In the genomic region with DNA sequence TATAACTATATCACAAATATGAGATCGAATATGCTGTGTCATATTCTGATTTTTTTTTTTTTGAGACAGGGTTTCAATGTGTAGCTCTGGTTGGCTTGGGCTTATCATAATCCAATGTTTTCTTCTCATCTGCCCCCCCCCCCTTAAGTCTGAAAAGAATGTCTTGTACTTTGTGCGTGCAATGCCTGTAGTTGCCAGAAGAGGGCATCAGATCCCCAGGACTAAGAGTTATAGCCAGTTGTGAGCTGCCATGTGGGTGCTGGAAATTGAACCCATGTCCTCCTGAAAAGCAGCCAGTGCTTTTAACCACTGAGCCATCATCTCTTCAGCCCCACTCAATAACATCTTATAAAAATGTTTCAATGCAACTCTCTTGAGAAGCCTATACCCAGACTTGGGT, we compare ENCODE assay signal across 18 mouse cellular contexts. TPM values are rescaled to one million over a fixed set of nuclear protein-coding genes. Genes with fewer than 3 reads are reported as not detected.
DNase-seq lines count a peak whose midpoint lies in the region; ATAC-seq and TF ChIP-seq lines count a peak whose summit lies in the region.
"Had no signal": no experiment of that assay in that cellular context is flagged by ENCODE, and none has a peak within 500 bp of the region (broad histone marks: within the 10 kb centered on the region; RNA-seq: fewer than 3 reads in every experiment).

No protein-coding gene starts in this region.

- H3K4me3 ChIP-seq in liver, embryonic 14.5 days (ENCODE audit: insufficient read depth in 1 of 2, low read depth in 2 of 2, low read length in 2 of 2): no peak overlapping the region
- no peak overlapping the region for H3K4me3 ChIP-seq in liver, embryonic 11.5 days (ENCODE audit: low read depth, low read length)
- no peak overlapping the region for H3K4me3 ChIP-seq in kidney, embryonic 15.5 days (replicated peaks)
- H3K4me3 ChIP-seq: erythroblast, embryonic 14.5 days; megakaryocyte, embryonic 14.5 days; myocyte had no signal

- H3K27me3 ChIP-seq in liver, embryonic 14.5 days (ENCODE audit: control insufficient read depth, insufficient read depth, low read length): no peaks in the 10 kb centered on the region
- no peaks in the 10 kb centered on the region for H3K27me3 ChIP-seq in liver, embryonic 11.5 days (replicated peaks; ENCODE audit: control insufficient read depth, insufficient read depth, low read length)
- no peaks in the 10 kb centered on the region for H3K27me3 ChIP-seq in kidney, embryonic 15.5 days

- no peaks in the 10 kb centered on the region for H3K9me3 ChIP-seq in liver, embryonic 14.5 days (ENCODE audit: control insufficient read depth, low read length)
- H3K9me3 ChIP-seq in liver, embryonic 11.5 days (ENCODE audit: control insufficient read depth, low read length): no peaks in the 10 kb centered on the region
- no peaks in the 10 kb centered on the region for H3K9me3 ChIP-seq in kidney, embryonic 15.5 days (replicated peaks)

- H3K4me2 ChIP-seq in liver, embryonic 14.5 days (ENCODE audit: low read depth): no peak overlapping the region
- H3K4me2 ChIP-seq in liver, embryonic 11.5 days: no peak overlapping the region
- no peak overlapping the region for H3K4me2 ChIP-seq in kidney, embryonic 15.5 days

- H3K27ac ChIP-seq in liver, embryonic 14.5 days: no peak overlapping the region
- no peak overlapping the region for H3K27ac ChIP-seq in liver, embryonic 11.5 days (ENCODE audit: low read depth, low read length)
- H3K27ac ChIP-seq in kidney, embryonic 15.5 days: no peak overlapping the region

- WGBS in liver, embryonic 14.5 days (ENCODE audit: insufficient replicate concordance): 79% methylated on average over 2 of the region's 2 CpGs
- 87% methylated on average over 2 of the region's 2 CpGs for WGBS in liver, embryonic 11.5 days
- WGBS in kidney, embryonic 15.5 days: 100% methylated on average over 2 of the region's 2 CpGs

- TF ChIP-seq EP300 in liver, embryonic 14.5 days (IDR thresholded peaks at IDR 0.05; ENCODE audit: low read depth): no peak

- peak; percentile 56 for TF ChIP-seq CTCF in liver, embryonic 14.5 days (IDR thresholded peaks at IDR 0.05; ENCODE audit: low read depth)

- H3K36me3 ChIP-seq in liver, embryonic 14.5 days (replicated peaks; ENCODE audit: control insufficient read depth, insufficient read depth, low read depth): no peaks in the 10 kb centered on the region
- no peaks in the 10 kb centered on the region for H3K36me3 ChIP-seq in liver, embryonic 11.5 days (ENCODE audit: control insufficient read depth, insufficient read depth, low read length)
- no peaks in the 10 kb centered on the region for H3K36me3 ChIP-seq in kidney, embryonic 15.5 days

- no peak for DNase-seq in liver, embryonic 14.5 days (ENCODE audit: low read depth in 3 of 3, low spot score in 3 of 3)
- no peak for DNase-seq in liver, embryonic 11.5 days (ENCODE audit: low spot score)
- peak; percentile 12 to 16 for DNase-seq in B cell, adult 2 months
- peak; percentile 66 for DNase-seq in ES-CJ7 (ENCODE audit: low read depth, low spot score)
- DNase-seq in spleen, adult 18-20 months: no peak
- no peak for DNase-seq in urinary bladder, adult 18-20 months (ENCODE audit: low spot score in 2 of 2)
- DNase-seq: adrenal gland, postnatal 25 days; cerebellum, adult 18-20 months; embryo, embryonic 11 days; kidney, adult 2 months; layer of hippocampus, adult 9-11 months; left cerebral cortex, postnatal 4 days had no signal

- H3K9ac ChIP-seq in liver, embryonic 14.5 days (replicated peaks): no peak overlapping the region
- no peak overlapping the region for H3K9ac ChIP-seq in liver, embryonic 11.5 days (ENCODE audit: low read depth, low read length)
- H3K9ac ChIP-seq in kidney, embryonic 15.5 days: no peak overlapping the region

- H3K4me1 ChIP-seq in liver, embryonic 14.5 days (replicated peaks; ENCODE audit: control insufficient read depth in 2 of 2, insufficient read depth in 2 of 2, low read length in 1 of 2): no peaks in the 10 kb centered on the region
- H3K4me1 ChIP-seq in liver, embryonic 11.5 days (replicated peaks; ENCODE audit: control insufficient read depth, insufficient read depth, low read length): no peaks in the 10 kb centered on the region
- H3K4me1 ChIP-seq in kidney, embryonic 15.5 days: no peaks in the 10 kb centered on the region

- no peak for ATAC-seq in liver, embryonic 14.5 days (ENCODE audit: insufficient read depth)
- no peak for ATAC-seq in liver, embryonic 11.5 days (replicated peaks; ENCODE audit: low FRiP score)
- ATAC-seq in erythroblast, adult 5-6 weeks (replicated peaks; ENCODE audit: low FRiP score, poor library complexity, severe bottlenecking): peak; percentile 61; the same call in 1 of the 2 replicates
- no peak for ATAC-seq in kidney, embryonic 15.5 days (replicated peaks; ENCODE audit: low FRiP score)

RNA-seq across cellular contexts. Expression of a gene that starts 8.2 kb away (rescaled TPM):
- 9.1 and 9.2 TPM in 2 replicates for polyA plus RNA-seq in liver, embryonic 14.5 days (2012; rRNA removed)
- polyA plus RNA-seq in liver, embryonic 14.5 days (2014; fragmentation: Nextera tagmentation; extraction: Ambion mirVana): 4.5 and 5.2 TPM in 2 replicates
- 9.7 and 12.8 TPM in 2 replicates for polyA plus RNA-seq in liver, embryonic 11.5 days (2014; fragmentation: Nextera tagmentation; extraction: Ambion mirVana)
- 1.0 TPM in 1 of 2 replicates, not detected in the other for total RNA-seq in erythroblast, adult 5-6 weeks (2015; ENCODE audit: low replicate concordance)
- total RNA-seq in erythroblast, adult 5-6 weeks (2017; ENCODE audit: low replicate concordance): 0.14 and 0.17 TPM in 2 replicates
- 15.1 and 15.9 TPM in 2 replicates for polyA plus RNA-seq in kidney, embryonic 15.5 days (2015; fragmentation: Nextera tagmentation; extraction: Ambion mirVana)

RNA-seq across cellular contexts. Expression of a gene that starts 19.8 kb away (rescaled TPM):
- polyA plus RNA-seq in liver, embryonic 14.5 days (2012; rRNA removed): 9.4 and 10.0 TPM in 2 replicates
- polyA plus RNA-seq in liver, embryonic 14.5 days (2014; fragmentation: Nextera tagmentation; extraction: Ambion mirVana): 7.4 and 9.4 TPM in 2 replicates
- 19.9 and 22.0 TPM in 2 replicates for polyA plus RNA-seq in liver, embryonic 11.5 days (2014; fragmentation: Nextera tagmentation; extraction: Ambion mirVana)
- total RNA-seq in erythroblast, adult 5-6 weeks (2015; ENCODE audit: low replicate concordance): 1.3 and 4.8 TPM in 2 replicates
- total RNA-seq in erythroblast, adult 5-6 weeks (2017; ENCODE audit: low replicate concordance): 4.3 and 5.4 TPM in 2 replicates
- 25.8 and 30.3 TPM in 2 replicates for polyA plus RNA-seq in kidney, embryonic 15.5 days (2015; fragmentation: Nextera tagmentation; extraction: Ambion mirVana)

RNA-seq across cellular contexts. Expression of a gene that starts 44.1 kb away (rescaled TPM):
- 0.09 and 0.18 TPM in 2 replicates for polyA plus RNA-seq in liver, embryonic 14.5 days (2012; rRNA removed)
- polyA plus RNA-seq in liver, embryonic 14.5 days (2014; fragmentation: Nextera tagmentation; extraction: Ambion mirVana): 0.39 and 0.54 TPM in 2 replicates
- 2.1 and 3.1 TPM in 2 replicates for polyA plus RNA-seq in liver, embryonic 11.5 days (2014; fragmentation: Nextera tagmentation; extraction: Ambion mirVana)
- total RNA-seq in erythroblast, adult 5-6 weeks (2015; ENCODE audit: low replicate concordance): not detected in 2 replicates
- total RNA-seq in erythroblast, adult 5-6 weeks (2017; ENCODE audit: low replicate concordance): not detected in 2 replicates
- polyA plus RNA-seq in kidney, embryonic 15.5 days (2015; fragmentation: Nextera tagmentation; extraction: Ambion mirVana): 5.6 and 6.0 TPM in 2 replicates
- total RNA-seq: hematopoietic stem cell, adult 5-6 weeks had no signal
- polyA plus RNA-seq: erythroblast, embryonic 14.5 days had no signal

Comparison
In these comparisons a context has a peak if more than half of its experiments do, and no peak if none do; other contexts are left out.
1. DNase-seq: peak in B cell, adult 2 months (2 of 2) and ES-CJ7 (single experiment); none in liver, embryonic 14.5 days (0 of 3), liver, embryonic 11.5 days (single experiment), spleen, adult 18-20 months (0 of 2) and urinary bladder, adult 18-20 months (0 of 2).